Mouse (Mus musculus) hindbrain, embryonic 14.5 days (tissue): ENCODE data around the gene Sh3pxd2b. TPM values are rescaled to one million over a fixed set of nuclear protein-coding genes. Genes with fewer than 3 reads are reported as not detected.

Experiments used
- ATAC-seq: fragments of 200-750 bp; cut with Nextera tagmentation; 2 replicates; pipeline ENCODE4 v1.8.0; 2017; ENCODE audit warnings: moderate number of reproducible peaks, mild to moderate bottlenecking, moderate TSS enrichment, moderate library complexity; ENCODE audit not compliant: low FRiP score
- DNase-seq: peaks from one replicate; pipeline ENCODE4 v3.0.0-alpha.2; 2015; ENCODE audit warnings: low spot score
- H3K27ac ChIP-seq: fragments of 300-500 bp; sonication (generic); 2 replicates; pipeline ENCODE4 v1.5.1; 2014; ENCODE audit warnings: mild to moderate bottlenecking, moderate library complexity
- H3K27me3 ChIP-seq: fragments of 300-500 bp; sonication (generic); 2 replicates; pipeline ENCODE4 v1.6.1; 2014; ENCODE audit warnings: mild to moderate bottlenecking, low read length, mixed read lengths; ENCODE audit not compliant: control insufficient read depth, insufficient read depth
- H3K36me3 ChIP-seq: fragments of 300-500 bp; sonication (generic); replicated peaks from 2 replicates; pipeline ENCODE4 v1.6.1; 2014; ENCODE audit not compliant: control insufficient read depth, insufficient read depth
- H3K4me1 ChIP-seq: fragments of 300-500 bp; sonication (generic); replicated peaks from 2 replicates; pipeline ENCODE4 v1.6.1; 2014; ENCODE audit warnings: antibody characterized with exemption, low read length, mixed read lengths; ENCODE audit not compliant: control insufficient read depth, insufficient read depth
- H3K4me2 ChIP-seq: fragments of 300-500 bp; sonication (generic); replicated peaks from 2 replicates; pipeline ENCODE4 v1.6.1; 2014; ENCODE audit warnings: mild to moderate bottlenecking, moderate library complexity
- H3K4me3 ChIP-seq: fragments of 300-500 bp; sonication (generic); replicated peaks from 2 replicates; pipeline ENCODE4 v1.5.1; 2014; ENCODE audit warnings: mild to moderate bottlenecking, low read length
- H3K9ac ChIP-seq: fragments of 300-500 bp; sonication (generic); 2 replicates; pipeline ENCODE4 v1.6.1; 2014
- H3K9me3 ChIP-seq: fragments of 300-500 bp; sonication (generic); 2 replicates; pipeline ENCODE4 v1.6.1; 2016; ENCODE audit warnings: low read length; ENCODE audit not compliant: control insufficient read depth
- WGBS: fragments of 180-500 bp; shearing (Covaris S2); extraction: QIAGEN DNeasy Blood & Tissue Kit; methylation state at CpG from one replicate; pipeline ENCODE4 v1.1.7; 2014; 5-methylcytosine and 5-hydroxymethylcytosine counted together
- polyA plus RNA-seq: library from polyadenylated mRNA; unstranded; fragments of >200 nt; fragmentation: Nextera tagmentation; extraction: Ambion mirVana; gene quantifications from 2 replicates; pipeline ENCODE4 v1.2.1, GENCODE M21; 2014

Gene Sh3pxd2b
- polyA plus RNA-seq, 1 experiment from 2014 or later: 23.4 TPM

GRCm38 (mm10) chr11:32475487-32476236 lies 128.0 kb downstream of the Sh3pxd2b start:
- 87% methylated on average over 5 of the region's 5 CpGs for WGBS
- Histone ChIP-seq H3K27ac (no peak overlapping the region), H3K36me3 (no peaks in the 10 kb centered on the region), H3K4me3 (no peak overlapping the region), H3K27me3 (no peaks in the 10 kb centered on the region), H3K9me3 (no peaks in the 10 kb centered on the region), H3K9ac (no peak overlapping the region), H3K4me1 (no peaks in the 10 kb centered on the region), H3K4me2 (no peak overlapping the region)
- ATAC-seq: no peak
- DNase-seq: no peak

Other genes starting within 250 kb of the Sh3pxd2b start
- not detected in 2 replicates for gene Il9r, start 147.5 kb upstream of the Sh3pxd2b start, polyA plus RNA-seq
- gene Snrnp25, start 142.4 kb upstream of the Sh3pxd2b start, polyA plus RNA-seq: 48.6 and 49.9 TPM in 2 replicates
- 18.9 and 20.0 TPM in 2 replicates for gene Rhbdf1, start 125.5 kb upstream of the Sh3pxd2b start, polyA plus RNA-seq
- 29.7 and 37.5 TPM in 2 replicates for gene Mpg, start 121.3 kb upstream of the Sh3pxd2b start, polyA plus RNA-seq
- gene Nprl3, start 80.1 kb upstream of the Sh3pxd2b start, polyA plus RNA-seq: 23.7 and 35.3 TPM in 2 replicates
- 38.0 and 95.6 TPM in 2 replicates for gene Hba-x, start 71.4 kb upstream of the Sh3pxd2b start, polyA plus RNA-seq
- gene Hba-a1, start 64.3 kb upstream of the Sh3pxd2b start, polyA plus RNA-seq: 2,517 and 2,859 TPM in 2 replicates
- 0.82 TPM in 1 of 2 replicates, not detected in the other for gene Hbq1b, start 60.9 kb upstream of the Sh3pxd2b start, polyA plus RNA-seq
- 6,611 and 7,624 TPM in 2 replicates for gene Hba-a2, start 51.3 kb upstream of the Sh3pxd2b start, polyA plus RNA-seq
- gene Hbq1a, start 47.8 kb upstream of the Sh3pxd2b start, polyA plus RNA-seq: 0.96 and 1.2 TPM in 2 replicates
- gene Ubtd2, start 107.5 kb downstream of the Sh3pxd2b start, polyA plus RNA-seq: 53.7 and 55.9 TPM in 2 replicates
- not detected in 2 replicates for gene Efcab9, start 184.3 kb downstream of the Sh3pxd2b start, polyA plus RNA-seq
- 1.8 and 2.2 TPM in 2 replicates for gene Stk10, start 185.5 kb downstream of the Sh3pxd2b start, polyA plus RNA-seq